Mouse (Mus musculus) heart, adult 18-20 months (tissue): ENCODE results near the gene Trpm7. TPM values are rescaled to one million over a fixed set of nuclear protein-coding genes. Genes with fewer than 3 reads are reported as not detected.

Experiments used
- DNase-seq, 2 experiments: peaks; one replicate each; pipeline ENCODE4 v3.0.0; 2021 to 2022; ENCODE audit warnings: mixed read lengths in 1 of 2
- total RNA-seq, 2 experiments: library from RNA; stranded (reverse); gene quantifications; 2 replicates each; pipeline ENCODE4 v1.2.3; 2021

Gene Trpm7
- total RNA-seq, 2 experiments from 2014 or later, result 22.8 to 27.5 TPM

DNA sequence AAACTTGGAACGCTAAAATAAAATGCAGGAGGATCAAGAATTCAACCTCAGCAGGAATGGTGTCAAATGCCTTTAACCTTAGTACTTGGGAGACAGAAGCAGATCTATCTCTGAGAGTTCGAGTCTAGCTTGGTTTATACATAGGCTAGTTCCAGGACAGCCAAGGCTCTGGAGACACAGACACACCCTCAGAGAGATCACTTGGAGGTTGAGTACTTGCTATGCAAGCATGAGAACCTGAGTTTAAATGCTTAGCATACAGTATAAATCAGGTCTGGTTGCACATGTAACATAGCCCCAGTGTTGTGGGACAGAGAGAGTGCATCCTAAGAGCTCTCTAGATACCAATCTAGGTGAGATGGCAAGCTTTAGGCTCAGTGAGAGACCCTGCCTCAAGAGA lies 58.6 kb downstream of the Trpm7 start:
- DNase-seq, result no peak

DNA sequence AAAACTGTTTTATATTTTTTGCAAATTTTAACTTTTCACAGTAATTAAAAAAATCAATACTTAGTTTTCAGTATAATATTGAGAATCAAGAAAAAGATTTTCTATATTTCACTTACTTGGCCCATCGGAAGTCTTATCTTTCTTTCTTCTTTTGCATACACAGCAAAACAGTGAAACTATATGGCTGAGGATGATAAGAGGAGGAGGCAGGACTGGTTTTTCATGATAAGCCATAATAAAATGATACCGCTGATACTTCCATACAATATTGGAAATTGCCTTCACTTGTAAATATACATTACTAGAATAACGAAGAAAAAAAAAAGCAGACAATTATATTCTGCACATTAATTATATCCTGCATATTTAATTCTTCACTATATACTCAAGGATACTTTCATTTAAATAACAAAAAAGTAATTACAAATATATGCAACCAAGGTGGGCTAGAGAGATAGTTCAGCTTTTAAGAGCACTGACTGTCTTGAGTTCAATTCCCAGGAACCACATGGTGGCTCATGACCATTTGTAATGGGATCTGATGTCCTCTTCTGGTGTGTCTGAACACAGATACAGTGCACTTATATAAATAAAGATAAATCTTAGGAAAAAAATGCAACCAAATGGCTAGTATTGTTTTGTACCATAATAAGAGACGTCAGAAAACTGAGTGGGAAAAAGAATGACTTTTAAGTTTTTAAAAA lies 59.2 kb downstream of the Trpm7 start:
- no peak for DNase-seq

DNA sequence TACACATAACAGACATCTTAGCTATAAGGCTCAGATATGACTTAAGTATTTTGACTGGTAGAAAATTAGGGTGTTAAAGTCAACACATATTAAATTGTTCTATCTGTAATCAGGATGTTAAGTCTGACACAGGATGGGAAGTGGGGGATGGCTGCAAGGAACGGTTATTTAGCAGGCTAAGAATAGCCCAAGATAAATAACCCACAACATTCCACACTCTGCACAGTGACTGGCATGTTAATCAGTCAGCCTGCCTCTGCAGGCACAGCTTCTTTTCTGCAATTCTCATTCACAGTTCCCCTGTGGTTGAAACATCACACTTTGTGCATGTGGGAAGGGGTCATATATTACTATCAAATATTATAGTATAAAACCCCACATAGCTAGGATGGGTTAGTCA lies 60.2 kb downstream of the Trpm7 start:
- DNase-seq, result peak; percentile 21 to 27

DNA sequence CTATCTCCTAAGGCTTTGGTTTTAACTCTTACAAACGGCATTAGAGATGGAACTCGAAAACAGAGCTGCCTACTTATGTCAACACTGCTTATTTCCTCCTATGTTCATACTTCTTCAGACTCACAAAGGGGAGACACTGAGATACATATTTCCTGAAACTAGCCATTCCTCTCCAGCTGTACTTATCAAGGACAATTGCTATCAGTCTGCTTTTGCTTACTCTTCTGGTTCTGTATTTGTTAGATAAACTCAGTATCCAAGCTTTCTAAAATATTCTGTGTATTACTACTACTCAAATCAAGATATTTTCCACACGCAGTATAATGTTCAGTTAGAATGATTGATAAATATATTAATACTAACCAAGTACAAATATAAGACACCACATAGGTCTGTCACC lies 74.0 kb downstream of the Trpm7 start:
- DNase-seq, result no peak

DNA sequence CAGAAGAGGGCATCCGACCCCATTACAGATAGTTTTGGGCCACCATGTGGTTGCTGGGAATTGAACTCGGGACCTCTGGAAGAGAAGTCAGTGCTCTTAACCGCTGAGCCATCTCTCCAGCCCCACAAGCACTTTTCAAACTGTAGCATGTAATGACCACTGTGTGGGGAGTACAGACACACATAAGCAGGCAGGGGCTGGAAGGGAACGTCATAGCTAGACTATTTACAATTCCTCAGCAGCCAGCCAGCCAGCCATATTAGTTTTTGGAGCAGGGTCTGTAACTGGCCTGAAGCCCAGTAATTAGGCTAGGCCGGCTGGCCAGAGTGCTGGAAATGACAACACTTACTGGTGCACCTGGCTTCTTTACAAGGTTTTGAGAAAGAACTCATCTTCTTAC lies 77.6 kb downstream of the Trpm7 start:
- no peak for DNase-seq

DNA sequence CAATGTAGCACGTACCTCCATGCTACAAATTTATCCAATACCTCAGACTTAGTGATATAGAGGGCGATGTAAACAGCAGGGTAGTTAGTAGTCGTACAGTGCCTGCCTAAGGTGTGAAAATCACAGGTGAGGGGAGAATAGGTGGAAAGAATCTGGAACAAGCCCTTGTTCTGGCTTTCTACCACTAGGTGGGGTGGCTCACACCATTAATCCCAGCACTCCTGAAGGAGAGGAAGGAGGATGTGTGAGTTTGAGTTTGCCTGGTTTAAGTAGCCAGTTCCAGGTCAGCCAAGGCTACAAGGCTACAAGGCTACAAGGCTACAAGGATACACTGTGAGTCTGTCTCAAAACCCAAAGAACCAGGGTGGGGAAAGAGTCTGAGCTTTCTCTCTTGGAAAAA lies 80.3 kb downstream of the Trpm7 start:
- no peak for DNase-seq

DNA sequence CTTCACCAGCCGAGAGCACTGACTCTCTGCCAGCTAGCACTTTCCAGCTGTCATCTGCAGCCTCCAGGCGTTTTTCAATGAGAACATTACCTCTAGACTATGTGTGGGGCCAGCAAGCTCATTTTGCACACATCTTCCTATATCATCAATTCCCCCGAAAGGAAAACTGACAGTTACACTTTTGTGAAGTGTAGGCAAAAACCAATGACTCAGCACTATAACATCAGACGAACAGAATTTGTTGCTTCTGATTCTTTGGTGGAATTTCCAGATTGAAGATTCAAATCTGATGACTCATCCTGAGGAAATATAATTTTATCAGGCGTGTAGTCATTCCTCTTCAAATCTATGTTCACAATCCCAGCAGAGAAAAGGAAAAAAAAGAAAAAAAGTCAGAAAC lies 83.4 kb downstream of the Trpm7 start:
- DNase-seq, result no peak

DNA sequence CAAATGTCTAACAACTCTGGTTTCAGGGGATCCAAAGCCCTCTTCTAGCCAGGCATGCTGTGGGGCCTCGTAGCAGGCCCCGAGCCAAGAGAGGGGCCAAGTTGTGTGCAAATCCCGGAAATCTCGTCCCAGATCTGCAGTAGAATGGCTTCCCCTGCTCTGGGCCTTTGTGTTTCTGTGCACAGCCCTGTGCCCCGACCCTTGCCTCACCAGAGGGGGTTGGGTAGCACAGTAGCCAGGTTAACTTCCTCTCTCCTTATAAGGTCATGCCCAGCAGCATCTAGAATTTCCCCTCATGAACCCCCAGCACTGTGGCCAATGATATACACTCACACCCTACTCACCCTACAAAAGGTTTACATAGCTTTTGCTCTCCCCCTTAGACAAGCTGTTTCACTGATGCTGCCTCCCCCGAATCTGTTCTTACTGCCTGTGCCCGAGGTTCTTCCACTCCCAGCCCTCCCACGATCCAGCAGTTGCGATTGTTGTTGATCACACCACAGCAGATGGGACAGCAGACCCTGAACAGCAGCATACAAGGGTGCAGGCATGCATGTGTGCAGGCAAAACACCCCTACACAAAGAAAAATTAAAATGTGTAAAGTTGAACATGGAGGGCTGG lies 88.2 kb downstream of the Trpm7 start:
- DNase-seq, result no peak

DNA sequence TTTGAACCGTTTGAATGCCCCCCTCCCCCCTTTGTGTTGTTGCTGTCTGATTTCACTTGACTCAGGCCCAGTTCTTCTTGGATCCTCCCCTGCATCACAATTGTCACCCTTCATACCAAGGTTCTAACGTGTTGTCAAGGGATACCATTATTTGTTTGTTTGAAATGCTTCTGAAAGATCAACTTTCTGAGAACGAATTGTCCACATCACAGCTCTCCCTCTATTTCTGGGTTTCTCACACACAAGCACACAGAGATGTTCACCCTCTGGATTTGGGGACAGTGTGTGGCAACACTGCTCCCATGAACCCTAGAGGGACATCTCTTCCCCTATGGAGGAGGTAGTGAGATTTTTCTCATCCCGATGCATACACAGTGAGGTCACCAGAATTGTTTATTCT lies 92.7 kb downstream of the Trpm7 start, which contains the start of gene Usp50:
TSS of gene Usp50 (minus strand) at position 101 of the 400 bp plus-strand sequence.
- DNase-seq, result no peak

DNA sequence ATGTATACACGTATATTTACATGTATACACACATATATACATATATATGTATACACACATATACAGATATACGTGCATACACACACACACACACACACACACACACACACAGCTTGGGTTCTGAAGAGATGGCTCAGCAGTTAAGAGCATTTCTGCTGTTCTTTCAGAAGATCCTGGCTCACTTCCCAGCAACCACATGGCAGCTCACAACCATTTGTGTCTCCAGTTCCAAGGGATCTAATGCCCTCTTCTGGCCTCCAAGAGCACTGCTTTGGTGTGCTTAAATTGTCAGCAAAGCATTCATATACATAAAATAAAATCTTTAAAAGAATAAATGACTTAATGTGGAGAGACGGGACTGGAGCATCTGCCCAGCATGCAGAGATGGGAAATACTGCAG lies 93.6 kb downstream of the Trpm7 start:
- DNase-seq, result peak; percentile 63 to 77

DNA sequence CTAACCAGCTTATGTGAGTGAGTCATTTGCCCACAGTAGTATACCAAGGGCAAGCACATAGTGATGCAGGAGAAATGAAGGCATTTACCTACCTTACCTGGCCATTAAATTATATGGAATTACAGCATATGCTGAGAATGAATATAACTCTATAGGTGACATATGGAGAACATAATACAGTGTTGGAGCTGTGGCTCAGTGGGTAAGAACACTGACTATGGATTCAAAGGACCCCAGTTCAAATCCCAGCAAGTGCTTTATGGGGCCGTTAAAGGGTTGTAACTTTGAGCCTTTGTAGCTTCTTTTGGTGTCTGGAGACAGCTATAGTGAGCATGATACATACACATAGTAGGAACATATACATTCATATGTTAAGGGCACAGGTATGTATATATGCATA lies 94.6 kb downstream of the Trpm7 start:
- DNase-seq, result no peak

DNA sequence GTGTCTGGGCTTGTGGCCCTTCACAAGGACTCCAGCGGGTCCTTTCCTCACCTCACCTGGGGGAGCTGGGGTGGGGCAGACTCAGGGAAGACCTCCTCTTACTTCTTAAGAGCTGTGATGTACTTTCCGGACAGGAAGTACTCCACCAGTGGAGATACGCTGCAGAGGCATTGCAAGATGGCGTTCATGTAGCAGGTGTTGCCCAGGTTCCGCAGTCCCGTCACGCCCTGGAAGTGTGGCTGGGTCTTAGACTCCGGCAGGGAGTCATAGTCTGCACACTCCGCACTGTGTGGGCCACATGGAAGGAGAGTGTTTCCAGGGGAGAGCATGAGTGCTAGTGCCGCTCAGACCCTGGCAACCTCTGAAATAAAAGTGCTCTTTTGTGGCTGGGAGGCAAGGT lies 95.7 kb downstream of the Trpm7 start:
- no peak for DNase-seq

DNA sequence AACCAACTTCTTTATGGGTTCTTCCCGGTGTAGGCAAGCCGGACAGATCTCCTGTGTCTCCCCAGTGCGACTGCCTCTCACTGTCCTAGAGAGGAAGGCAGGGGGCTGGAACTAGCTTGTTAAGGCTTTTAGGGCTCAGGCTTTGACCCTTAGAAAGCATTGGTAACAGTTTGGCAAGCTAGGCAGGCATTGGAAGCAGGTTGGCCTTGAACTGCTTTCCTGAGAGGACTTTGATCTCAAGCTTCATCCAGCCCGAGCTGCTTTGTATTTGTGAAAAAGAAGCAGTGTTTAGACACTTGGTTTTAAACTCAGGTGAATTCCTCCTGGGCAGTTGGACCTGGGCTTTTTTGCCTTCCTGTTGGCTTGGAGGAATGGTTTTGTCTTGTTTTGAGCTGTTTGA lies 97.2 kb downstream of the Trpm7 start:
- DNase-seq, result no peak

DNA sequence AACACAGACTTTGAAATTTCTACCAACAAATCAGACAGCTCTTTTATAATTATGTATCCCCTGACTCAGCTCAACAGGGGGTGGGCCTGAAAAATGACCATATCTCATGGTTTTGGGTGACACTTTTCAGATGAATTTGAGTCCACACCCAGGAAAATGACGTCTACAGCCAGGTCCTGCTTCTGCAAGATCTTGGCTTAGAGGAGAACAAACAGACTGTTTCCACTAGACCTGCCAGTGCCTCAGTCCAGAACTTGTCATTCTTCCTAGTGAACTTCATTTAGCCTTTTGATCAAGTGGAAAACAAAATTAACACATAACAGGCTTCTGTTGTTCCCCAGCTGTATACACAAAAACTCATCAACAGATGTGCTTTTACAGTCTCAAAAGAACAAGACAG lies 99.6 kb downstream of the Trpm7 start:
- DNase-seq, result peak in 1 of 2 experiments; percentile 18

DNA sequence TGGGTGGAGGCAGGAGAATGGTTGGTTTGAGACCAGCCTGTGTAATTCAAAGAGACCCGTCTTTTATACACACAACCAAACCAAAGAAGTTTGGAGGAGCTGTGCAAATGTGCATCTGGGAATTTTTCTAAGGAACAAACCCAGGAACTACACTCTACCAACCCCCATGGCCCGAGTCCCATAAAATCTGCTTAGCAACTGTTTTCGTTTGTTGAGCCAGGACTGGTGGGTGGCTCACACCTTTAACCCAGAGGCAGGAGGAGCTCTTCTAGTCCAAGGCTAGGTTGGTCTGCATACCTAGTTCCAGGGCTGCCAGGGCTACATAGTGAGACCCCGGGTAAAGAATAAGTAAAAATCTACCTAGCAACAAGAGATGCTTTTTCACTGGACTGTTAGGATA lies 100.1 kb downstream of the Trpm7 start:
- no peak for DNase-seq

DNA sequence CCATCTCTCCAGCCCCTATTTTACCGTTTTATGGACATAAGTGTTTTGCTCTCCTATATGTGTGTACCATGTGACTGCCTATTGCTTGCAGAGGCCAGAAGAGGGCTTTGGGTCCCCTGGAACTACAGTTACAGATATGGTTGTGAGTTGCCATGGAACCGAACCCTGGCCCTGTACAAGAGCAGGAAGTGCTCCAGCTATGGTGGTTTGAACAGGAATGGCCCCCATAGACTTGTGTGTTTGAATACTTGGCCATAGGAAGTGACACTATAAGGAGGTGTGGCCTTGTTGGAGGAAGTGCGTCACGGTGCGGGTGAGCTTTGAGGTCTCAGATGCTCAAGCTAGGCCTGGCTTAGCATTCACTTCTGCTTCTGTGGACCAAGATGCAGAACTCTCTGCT lies 103.8 kb downstream of the Trpm7 start:
- no peak for DNase-seq

DNA sequence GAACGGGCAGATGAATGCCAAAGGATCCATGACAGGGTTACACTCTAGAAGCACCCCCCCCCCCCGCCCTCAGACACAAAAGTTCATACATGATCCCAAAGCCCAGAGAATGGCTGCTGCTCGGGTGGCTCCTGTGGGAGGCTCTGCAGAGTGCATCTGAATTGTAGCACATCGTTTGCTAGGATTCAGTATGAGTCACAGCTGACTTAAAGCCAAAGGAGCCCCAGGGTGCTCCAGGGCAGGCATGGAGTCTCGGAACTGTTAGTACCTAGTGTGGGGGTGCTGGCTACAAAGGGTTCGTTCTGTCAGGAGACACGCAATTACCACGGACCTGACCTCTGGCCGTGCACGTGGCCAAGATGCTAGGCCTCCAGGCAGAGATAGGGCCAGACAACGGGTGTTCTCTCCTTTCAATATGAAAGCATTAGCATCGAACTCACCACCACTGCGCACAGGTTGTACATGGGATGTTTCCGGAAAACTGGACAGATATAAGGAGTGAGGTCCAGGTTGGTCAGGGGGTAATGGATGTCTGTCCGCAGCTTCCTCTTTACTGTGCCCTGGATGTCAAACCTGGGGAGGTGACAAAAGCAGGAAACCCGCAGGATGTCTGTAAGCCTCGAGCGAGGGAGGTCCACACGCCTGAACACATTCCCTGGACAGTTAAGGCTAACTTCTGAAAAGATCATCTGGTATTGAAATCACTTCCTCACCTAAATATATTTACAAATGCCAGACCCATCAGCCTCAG lies 106.4 kb downstream of the Trpm7 start:
- DNase-seq, result no peak

DNA sequence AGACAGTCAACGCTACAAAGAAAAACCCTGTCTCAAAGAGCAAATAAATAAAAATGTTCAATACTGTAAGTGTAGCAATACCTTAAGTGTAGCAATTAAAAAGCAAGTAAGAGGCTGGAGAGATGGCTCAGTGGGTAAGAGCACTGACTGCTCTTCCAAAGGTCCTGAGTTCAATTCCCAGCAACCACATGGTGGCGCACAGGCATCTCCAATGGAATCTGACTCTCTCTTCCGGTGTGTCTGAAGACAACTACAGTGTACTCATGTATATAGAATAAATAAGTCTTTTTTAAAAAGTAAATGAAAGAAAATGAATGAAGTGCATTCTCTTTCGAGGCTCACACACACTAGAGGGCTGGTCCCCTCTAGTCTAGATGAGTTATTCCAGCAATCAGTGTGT lies 107.8 kb downstream of the Trpm7 start:
- DNase-seq, result no peak

DNA sequence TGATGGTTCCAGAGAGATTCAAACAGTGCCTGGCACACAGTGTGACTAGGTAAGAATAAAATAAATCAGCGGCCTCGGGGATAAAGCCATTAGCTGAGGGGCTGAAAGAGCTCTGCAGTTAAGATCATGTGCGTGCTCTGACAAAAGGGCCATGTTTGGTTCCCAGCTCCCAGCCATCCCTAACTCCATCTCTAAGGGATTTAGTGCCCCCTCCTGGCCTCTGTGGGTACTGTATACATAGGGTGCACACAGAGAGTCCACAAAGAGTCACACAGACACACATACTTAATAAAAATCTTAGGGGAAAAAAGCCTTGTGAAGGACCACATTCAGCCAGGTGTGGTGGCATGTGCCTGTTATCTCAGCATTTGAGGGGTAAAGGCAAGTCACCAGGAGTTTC lies 108.4 kb downstream of the Trpm7 start:
- no peak for DNase-seq

DNA sequence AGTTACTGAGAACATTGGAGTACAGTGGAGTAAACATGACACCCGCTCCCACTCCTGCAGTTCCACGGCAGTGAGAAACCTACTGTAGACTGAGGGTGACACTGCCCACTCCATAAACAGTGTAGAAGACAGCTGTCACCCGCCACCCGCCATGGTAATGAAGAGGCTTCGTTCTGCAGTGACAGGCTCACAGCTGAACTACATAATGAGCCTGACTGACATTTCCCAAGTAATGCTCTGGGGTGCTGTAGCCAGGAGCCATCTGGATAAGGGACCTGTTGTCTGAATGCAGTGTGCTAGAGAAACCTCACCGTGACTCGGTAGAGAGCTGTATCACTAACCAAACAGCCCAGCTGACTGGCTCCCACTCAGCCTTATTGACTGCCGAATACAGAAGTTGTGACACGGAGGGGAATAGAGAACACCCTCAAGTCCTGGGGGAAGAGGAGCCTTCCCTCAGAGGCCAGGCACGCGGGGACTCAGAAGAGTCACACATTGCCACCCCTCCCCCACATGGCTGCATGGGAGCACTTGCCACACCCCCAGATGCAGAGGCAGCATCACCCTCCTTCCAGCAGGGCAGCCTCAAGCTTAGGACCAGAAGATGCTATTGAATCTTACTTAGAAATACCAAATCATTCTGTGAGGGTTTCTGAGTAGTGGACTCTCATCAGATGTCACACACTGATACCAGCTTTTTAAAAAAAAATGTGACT lies 110.0 kb downstream of the Trpm7 start:
- no peak for DNase-seq

DNA sequence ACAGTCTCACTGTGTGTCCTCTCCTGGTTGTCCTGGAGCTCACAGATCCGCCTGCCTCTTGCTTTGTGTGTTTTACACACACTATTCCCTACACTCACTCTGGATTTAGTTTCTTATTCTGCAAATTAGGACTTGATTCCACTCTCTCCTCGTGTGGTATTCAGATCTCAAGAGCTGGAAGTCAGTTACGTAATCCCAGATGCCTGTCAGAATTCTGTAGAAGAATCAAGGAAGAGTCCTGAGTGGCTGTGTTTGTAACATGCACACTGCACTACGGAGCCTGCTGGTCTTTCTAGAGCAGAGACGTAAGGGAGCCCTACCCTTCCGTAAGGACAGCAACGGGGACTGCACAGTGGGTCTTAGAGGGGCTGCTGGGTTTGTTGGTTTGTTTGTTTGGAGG lies 116.7 kb downstream of the Trpm7 start:
- DNase-seq, result no peak

DNA sequence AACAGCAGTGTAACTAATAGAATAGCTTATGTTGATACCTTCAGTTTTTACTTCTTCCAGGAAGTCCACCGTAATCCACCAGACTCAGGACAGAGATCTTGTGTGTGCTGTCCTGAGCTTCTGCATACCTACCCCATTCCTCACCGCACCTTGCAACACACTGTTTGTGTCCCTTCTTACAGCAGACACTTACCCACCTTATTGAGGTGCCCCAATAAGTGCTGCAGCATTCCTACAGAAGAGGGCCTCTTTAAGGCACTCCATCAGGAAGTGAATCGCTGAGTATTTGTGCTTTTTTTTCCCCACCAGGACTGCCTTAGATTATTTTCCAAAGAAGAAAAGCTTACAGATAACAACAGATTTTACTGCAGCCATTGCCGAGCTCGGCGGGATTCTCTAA lies 120.4 kb downstream of the Trpm7 start:
- no peak for DNase-seq

DNA sequence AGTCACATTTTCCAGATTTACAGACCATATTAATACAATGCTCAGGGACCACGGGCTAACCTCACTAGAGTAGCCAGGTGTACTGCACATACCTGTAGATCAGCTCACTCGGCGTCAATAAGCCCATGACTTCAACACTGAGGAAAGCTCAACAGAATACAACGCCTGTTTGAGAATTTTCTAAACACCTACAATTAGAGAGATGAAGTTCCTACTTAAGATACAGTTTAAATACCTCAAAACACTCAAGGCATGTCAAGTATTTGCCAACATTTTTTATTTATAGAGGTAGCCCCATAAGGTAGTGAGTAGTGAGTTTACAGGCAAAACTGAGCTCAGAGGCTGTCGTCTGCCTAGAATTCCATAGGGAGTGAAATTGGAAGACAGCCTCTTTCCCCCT lies 132.6 kb downstream of the Trpm7 start:
- no peak for DNase-seq
